Mouse (Mus musculus) 416B (cell line): ENCODE results near the gene Frmd4b.
"Not testable (repeated sequence)": the region's sequence is repeated elsewhere in the genome, so short reads cannot be mapped to it uniquely, and the experiment has no call there.

ENCODE experiments used
- DNase-seq: peaks from one replicate; pipeline ENCODE4 v3.0.0; 2011; ENCODE audit warnings: low read depth

The Frmd4b gene

GRCm38 (mm10) chr6:97289316-97289820 is 328.0 kb downstream of the Frmd4b start:
- no peak for DNase-seq

- no peak for DNase-seq
These were observed 329.1 kb downstream of the Frmd4b start for GRCm38 (mm10) chr6:97288047-97288855.

- no peak for DNase-seq
These were observed 331.0 kb downstream of the Frmd4b start for GRCm38 (mm10) chr6:97286332-97286731.

GRCm38 (mm10) chr6:97283676-97284075 is 333.7 kb downstream of the Frmd4b start:
- DNase-seq: no peak

GRCm38 (mm10) chr6:97278878-97279277 is 338.5 kb downstream of the Frmd4b start:
- DNase-seq: no peak

GRCm38 (mm10) chr6:97278014-97278787 is 339.1 kb downstream of the Frmd4b start:
- DNase-seq: peak; percentile 74

- DNase-seq: peak; percentile 31
These were observed 340.3 kb downstream of the Frmd4b start for GRCm38 (mm10) chr6:97276890-97277497.

GRCm38 (mm10) chr6:97276366-97276765 is 341.0 kb downstream of the Frmd4b start:
- DNase-seq: no peak

- no peak for DNase-seq
These were observed 341.6 kb downstream of the Frmd4b start for GRCm38 (mm10) chr6:97275760-97276159.

GRCm38 (mm10) chr6:97273777-97274176 is 343.6 kb downstream of the Frmd4b start:
- no peak for DNase-seq

- DNase-seq: no peak
These were observed 344.2 kb downstream of the Frmd4b start for GRCm38 (mm10) chr6:97273058-97273710.

- DNase-seq: no peak
These were observed 345.0 kb downstream of the Frmd4b start for GRCm38 (mm10) chr6:97272349-97272748.

GRCm38 (mm10) chr6:97269596-97269995 is 347.7 kb downstream of the Frmd4b start:
- DNase-seq: no peak

- DNase-seq: no peak
These were observed 350.2 kb downstream of the Frmd4b start for GRCm38 (mm10) chr6:97267132-97267531.

- DNase-seq: peak; percentile 17
These were observed 350.7 kb downstream of the Frmd4b start for GRCm38 (mm10) chr6:97266661-97267060.

- DNase-seq: no peak
These were observed 351.6 kb downstream of the Frmd4b start for GRCm38 (mm10) chr6:97265705-97266104.

- no peak for DNase-seq
These were observed 352.1 kb downstream of the Frmd4b start for GRCm38 (mm10) chr6:97265240-97265639.

GRCm38 (mm10) chr6:97263750-97264149 is 353.6 kb downstream of the Frmd4b start:
- peak; percentile 61 for DNase-seq

GRCm38 (mm10) chr6:97262229-97262628 is 355.1 kb downstream of the Frmd4b start:
- DNase-seq: no peak

- not testable (repeated sequence) for DNase-seq
These were observed 357.4 kb downstream of the Frmd4b start for GRCm38 (mm10) chr6:97259926-97260325.

- no peak for DNase-seq
These were observed 358.9 kb downstream of the Frmd4b start for GRCm38 (mm10) chr6:97258489-97258888.

GRCm38 (mm10) chr6:97252711-97253221 is 364.6 kb downstream of the Frmd4b start, which contains the start of gene Lmod3:
Lmod3 (minus strand) TSS chr6:97252759.
- DNase-seq: no peak
